Mouse (Mus musculus): ENCODE data around the gene Scnn1a. TPM values are rescaled to one million over a fixed set of nuclear protein-coding genes. Genes with fewer than 3 reads are reported as not detected.

Scnn1a gene
- total RNA-seq, 1 experiment, result 0.31 TPM

DNA sequence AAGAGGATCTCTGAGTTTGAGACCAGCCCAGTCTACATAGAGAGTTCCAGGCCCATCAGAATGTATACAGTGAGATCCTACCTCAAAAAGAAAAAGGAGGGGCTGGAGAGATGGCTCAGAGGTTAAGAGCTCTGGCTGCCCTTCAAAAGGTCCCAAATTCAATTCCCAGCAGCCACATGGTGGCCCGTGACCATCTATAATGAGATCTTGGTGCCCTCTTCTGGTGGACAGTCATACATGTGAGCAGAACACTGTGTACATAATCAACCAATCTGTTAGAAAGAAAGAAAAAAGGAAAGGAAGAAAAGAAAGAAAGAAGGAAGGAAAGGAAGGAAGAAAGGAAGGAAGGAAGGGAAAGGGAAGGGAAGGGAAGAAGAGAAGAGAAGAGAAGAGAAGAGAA lies 45.7 kb downstream of the Scnn1a start:
- no peak overlapping the region for H3K27ac ChIP-seq (ENCODE audit: insufficient read depth, low read depth, low read length, poor library complexity, severe bottlenecking)
- H3K4me1 ChIP-seq (ENCODE audit: control insufficient read depth in 2 of 2, insufficient read depth in 2 of 2, low read length in 2 of 2, poor library complexity in 1 of 2), result peaks cover 18 to 50% of the 10 kb centered on the region in 2 experiments
- no peak for DNase-seq (ENCODE audit: low read depth, low spot score)
- TF ChIP-seq CHD2 (IDR thresholded peaks at IDR 0.05; ENCODE audit: low read depth, low read length) (no peak), ZNF384 (IDR thresholded peaks at IDR 0.05; ENCODE audit: low read depth, low read length) (no peak), MAFK (IDR thresholded peaks at IDR 0.05; ENCODE audit: insufficient read depth, low read depth, low read length) (no peak), ZC3H11A (IDR thresholded peaks at IDR 0.05; ENCODE audit: borderline replicate concordance, low read depth, low read length) (no peak)
- H3K9ac ChIP-seq (ENCODE audit: insufficient read depth, low read depth, low read length, poor library complexity, severe bottlenecking), result no peak overlapping the region
- in situ Hi-C loops (cut with MboI; ENCODE audit: low sequenced_read_pairs in 2 of 2, unreplicated experiment in 2 of 2), result loop anchor here in 1 of 2 experiments (10.0 kb wide), 1 partner anchor 59 kb away; no protein-coding TSS in a partner anchor
- H3K4me3 ChIP-seq (ENCODE audit: insufficient read depth in 1 of 2, low read depth in 1 of 2, low read length in 2 of 2, poor library complexity in 1 of 2, severe bottlenecking in 1 of 2), result no peak overlapping the region
- peaks cover 6% of the 10 kb centered on the region; the same call in 1 of the 2 replicates for H3K36me3 ChIP-seq (ENCODE audit: control insufficient read depth, insufficient read depth, low read length, poor library complexity, severe bottlenecking)
- H3K9me3 ChIP-seq (ENCODE audit: control insufficient read depth, insufficient read depth, low read depth, low read length), result no peaks in the 10 kb centered on the region

DNA sequence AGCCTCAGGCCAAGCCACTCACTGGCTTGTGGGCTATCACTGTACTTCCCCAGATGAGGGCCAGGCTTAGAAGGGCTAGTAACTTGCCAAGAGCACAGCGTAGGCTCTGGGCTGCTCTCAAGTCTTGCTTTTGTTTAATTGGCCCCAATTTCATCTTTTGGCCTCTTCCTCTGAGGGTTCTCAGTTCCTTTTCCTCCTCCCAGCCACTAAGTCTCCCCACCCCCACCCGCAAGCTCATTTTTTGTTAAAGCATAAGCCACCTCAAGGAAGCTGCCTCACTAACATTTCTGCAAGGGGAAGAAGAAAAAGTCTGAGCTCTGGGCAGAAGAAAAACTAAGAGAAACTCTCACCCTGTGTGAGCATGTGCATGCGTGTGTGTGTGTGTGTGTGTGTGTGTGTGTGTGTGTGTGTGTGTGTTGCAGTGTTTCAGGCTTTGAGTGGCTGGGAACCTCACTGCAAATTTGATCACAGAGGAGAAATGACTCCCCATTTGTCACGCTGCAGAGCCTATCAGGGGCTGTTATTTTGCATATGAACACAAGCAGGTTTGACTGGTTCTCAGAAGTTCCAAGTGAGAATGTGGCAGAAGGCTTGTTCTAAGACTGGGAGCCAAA lies 47.4 kb downstream of the Scnn1a start:
- DNase-seq (ENCODE audit: low read depth, low spot score), result no peak
- H3K9me3 ChIP-seq (ENCODE audit: control insufficient read depth, insufficient read depth, low read depth, low read length), result no peaks in the 10 kb centered on the region
- peak overlapping the region; percentile 82 for H3K27ac ChIP-seq (ENCODE audit: insufficient read depth, low read depth, low read length, poor library complexity, severe bottlenecking)
- H3K9ac ChIP-seq (ENCODE audit: insufficient read depth, low read depth, low read length, poor library complexity, severe bottlenecking), result no peak overlapping the region
- H3K4me1 ChIP-seq (ENCODE audit: control insufficient read depth in 2 of 2, insufficient read depth in 2 of 2, low read length in 2 of 2, poor library complexity in 1 of 2), result peaks cover 16 to 45% of the 10 kb centered on the region in 2 experiments
- TF ChIP-seq HCFC1 (IDR thresholded peaks at IDR 0.05; ENCODE audit: borderline replicate concordance, insufficient read depth, low read length), result no peak
- no peak for TF ChIP-seq CHD2 (IDR thresholded peaks at IDR 0.05; ENCODE audit: low read depth, low read length)
- no peak overlapping the region for H3K4me3 ChIP-seq (ENCODE audit: insufficient read depth in 1 of 2, low read depth in 1 of 2, low read length in 2 of 2, poor library complexity in 1 of 2, severe bottlenecking in 1 of 2)
- H3K36me3 ChIP-seq (ENCODE audit: control insufficient read depth, insufficient read depth, low read length, poor library complexity, severe bottlenecking), result peaks cover under 1% of the 10 kb centered on the region; the same call in 1 of the 2 replicates
- in situ Hi-C loops (cut with MboI; ENCODE audit: low sequenced_read_pairs in 2 of 2, unreplicated experiment in 2 of 2), result loop anchor here in 1 of 2 experiments (10.0 kb wide), 1 partner anchor 57 kb away; no protein-coding TSS in a partner anchor

DNA sequence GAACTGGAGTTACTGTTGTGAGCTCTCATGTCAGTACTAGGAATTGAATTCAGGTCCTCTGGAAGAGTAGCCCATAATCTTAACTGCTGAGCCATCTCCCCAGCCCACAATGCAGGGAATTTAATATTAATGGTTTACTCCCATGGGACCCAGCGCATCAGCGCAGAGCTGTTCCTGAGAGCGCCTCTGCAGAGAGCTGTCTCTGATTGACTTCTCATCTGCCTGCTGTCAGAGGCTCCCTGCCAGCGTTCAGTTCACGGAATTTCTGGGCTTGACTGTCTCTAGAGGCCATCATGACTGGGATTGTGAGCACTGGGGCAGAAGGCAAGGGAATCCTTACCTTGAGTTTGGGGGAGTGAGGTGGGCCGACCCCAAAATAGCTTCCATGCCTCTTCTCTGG lies 56.6 kb downstream of the Scnn1a start:
- Histone ChIP-seq H3K4me3 (ENCODE audit: insufficient read depth in 1 of 2, low read depth in 1 of 2, low read length in 2 of 2, poor library complexity in 1 of 2, severe bottlenecking in 1 of 2) (no peak overlapping the region), H3K9me3 (ENCODE audit: control insufficient read depth, insufficient read depth, low read depth, low read length) (no peaks in the 10 kb centered on the region), H3K36me3 (ENCODE audit: control insufficient read depth, insufficient read depth, low read length, poor library complexity, severe bottlenecking) (no peaks in the 10 kb centered on the region), H3K9ac (ENCODE audit: insufficient read depth, low read depth, low read length, poor library complexity, severe bottlenecking) (no peak overlapping the region), H3K27ac (ENCODE audit: insufficient read depth, low read depth, low read length, poor library complexity, severe bottlenecking) (no peak overlapping the region), H3K4me1 (ENCODE audit: control insufficient read depth in 2 of 2, insufficient read depth in 2 of 2, low read length in 2 of 2, poor library complexity in 1 of 2) (peaks cover 9 to 39% of the 10 kb centered on the region in 2 experiments; a peak in 3 of 4 replicates)
- in situ Hi-C loops (cut with MboI; ENCODE audit: low sequenced_read_pairs in 2 of 2, unreplicated experiment in 2 of 2), result no loop called here
- no peak for TF ChIP-seq MAFK (IDR thresholded peaks at IDR 0.05; ENCODE audit: insufficient read depth, low read depth, low read length)
- TF ChIP-seq CHD2 (IDR thresholded peaks at IDR 0.05; ENCODE audit: low read depth, low read length), result no peak
- TF ChIP-seq ZNF384 (IDR thresholded peaks at IDR 0.05; ENCODE audit: low read depth, low read length), result no peak
- TF ChIP-seq HCFC1 (IDR thresholded peaks at IDR 0.05; ENCODE audit: borderline replicate concordance, insufficient read depth, low read length), result no peak
- no peak for TF ChIP-seq ZC3H11A (IDR thresholded peaks at IDR 0.05; ENCODE audit: borderline replicate concordance, low read depth, low read length)
- DNase-seq (ENCODE audit: low read depth, low spot score), result no peak

DNA sequence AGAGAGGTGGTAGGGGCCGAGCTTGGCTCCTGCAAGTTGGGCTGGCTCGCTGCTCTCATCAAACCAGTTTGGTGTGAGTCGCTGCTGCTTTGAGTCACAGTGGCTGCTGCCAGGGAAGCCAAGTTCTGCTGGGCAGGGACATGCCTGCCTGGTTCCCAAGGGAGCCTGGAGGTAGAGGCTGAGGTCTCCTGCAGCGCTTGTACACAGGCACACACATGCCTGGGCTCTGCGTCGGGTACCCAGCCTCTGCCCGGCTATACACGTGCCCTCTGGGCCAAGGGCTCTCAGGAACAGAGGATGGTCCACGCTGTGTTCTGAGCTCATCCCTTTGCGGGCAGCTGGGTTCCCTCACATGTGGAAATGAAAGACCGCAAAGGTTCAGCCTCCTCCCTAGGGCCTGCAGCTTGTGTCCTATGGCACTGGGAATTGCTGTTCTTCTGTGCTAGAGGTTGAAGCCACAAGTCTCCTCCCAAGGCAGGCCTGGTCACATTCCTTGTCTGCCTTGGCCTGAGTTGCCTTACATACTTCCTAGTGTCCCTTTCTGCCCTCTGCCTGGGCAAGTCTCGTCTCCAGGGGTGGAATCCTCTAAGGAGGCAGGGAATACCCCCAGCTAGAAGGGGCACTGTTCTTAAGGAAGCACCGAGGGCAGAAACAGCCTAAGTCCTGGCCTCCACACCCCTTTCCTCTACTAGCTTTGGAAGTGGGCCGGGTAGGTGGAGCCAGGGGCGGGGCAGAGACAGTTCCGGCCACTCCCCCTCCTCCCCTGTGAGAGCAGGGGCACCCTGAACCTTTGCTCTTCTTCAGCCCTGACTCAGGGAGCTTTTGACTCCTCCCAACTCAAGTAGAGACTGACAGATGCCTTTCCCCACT lies 57.4 kb downstream of the Scnn1a start:
- Histone ChIP-seq H3K36me3 (ENCODE audit: control insufficient read depth, insufficient read depth, low read length, poor library complexity, severe bottlenecking) (no peaks in the 10 kb centered on the region), H3K9me3 (ENCODE audit: control insufficient read depth, insufficient read depth, low read depth, low read length) (no peaks in the 10 kb centered on the region), H3K27ac (ENCODE audit: insufficient read depth, low read depth, low read length, poor library complexity, severe bottlenecking) (no peak overlapping the region), H3K4me3 (ENCODE audit: insufficient read depth in 1 of 2, low read depth in 1 of 2, low read length in 2 of 2, poor library complexity in 1 of 2, severe bottlenecking in 1 of 2) (peak overlapping the region; percentile 11 to 39; a peak in 3 of 4 replicates), H3K9ac (ENCODE audit: insufficient read depth, low read depth, low read length, poor library complexity, severe bottlenecking) (peak overlapping the region; percentile 8; the same call in 1 of the 2 replicates), H3K4me1 (ENCODE audit: control insufficient read depth in 2 of 2, insufficient read depth in 2 of 2, low read length in 2 of 2, poor library complexity in 1 of 2) (peaks cover 9 to 37% of the 10 kb centered on the region in 2 experiments; a peak in 3 of 4 replicates)
- in situ Hi-C loops (cut with MboI; ENCODE audit: low sequenced_read_pairs in 2 of 2, unreplicated experiment in 2 of 2), result no loop called here
- peak; percentile 87 for DNase-seq (ENCODE audit: low read depth, low spot score)
- no peak for TF ChIP-seq ZC3H11A (IDR thresholded peaks at IDR 0.05; ENCODE audit: borderline replicate concordance, low read depth, low read length)
- TF ChIP-seq MAFK (IDR thresholded peaks at IDR 0.05; ENCODE audit: insufficient read depth, low read depth, low read length), result no peak
- TF ChIP-seq HCFC1 (IDR thresholded peaks at IDR 0.05; ENCODE audit: borderline replicate concordance, insufficient read depth, low read length), result no peak
- no peak for TF ChIP-seq ZNF384 (IDR thresholded peaks at IDR 0.05; ENCODE audit: low read depth, low read length)
- TF ChIP-seq CHD2 (IDR thresholded peaks at IDR 0.05; ENCODE audit: low read depth, low read length), result no peak
